Mouse (Mus musculus) embryo, embryonic 11.5 days (tissue): Measurements from ENCODE around the gene Ahcyl2.
"Not testable (repeated sequence)": the region's sequence is repeated elsewhere in the genome, so short reads cannot be mapped to it uniquely, and the experiment has no call there.

Source experiments
- DNase-seq: peaks from one replicate; pipeline ENCODE4 v3.0.0-alpha.2; 2012; ENCODE audit warnings: low read depth, low spot score

Gene Ahcyl2

DNA sequence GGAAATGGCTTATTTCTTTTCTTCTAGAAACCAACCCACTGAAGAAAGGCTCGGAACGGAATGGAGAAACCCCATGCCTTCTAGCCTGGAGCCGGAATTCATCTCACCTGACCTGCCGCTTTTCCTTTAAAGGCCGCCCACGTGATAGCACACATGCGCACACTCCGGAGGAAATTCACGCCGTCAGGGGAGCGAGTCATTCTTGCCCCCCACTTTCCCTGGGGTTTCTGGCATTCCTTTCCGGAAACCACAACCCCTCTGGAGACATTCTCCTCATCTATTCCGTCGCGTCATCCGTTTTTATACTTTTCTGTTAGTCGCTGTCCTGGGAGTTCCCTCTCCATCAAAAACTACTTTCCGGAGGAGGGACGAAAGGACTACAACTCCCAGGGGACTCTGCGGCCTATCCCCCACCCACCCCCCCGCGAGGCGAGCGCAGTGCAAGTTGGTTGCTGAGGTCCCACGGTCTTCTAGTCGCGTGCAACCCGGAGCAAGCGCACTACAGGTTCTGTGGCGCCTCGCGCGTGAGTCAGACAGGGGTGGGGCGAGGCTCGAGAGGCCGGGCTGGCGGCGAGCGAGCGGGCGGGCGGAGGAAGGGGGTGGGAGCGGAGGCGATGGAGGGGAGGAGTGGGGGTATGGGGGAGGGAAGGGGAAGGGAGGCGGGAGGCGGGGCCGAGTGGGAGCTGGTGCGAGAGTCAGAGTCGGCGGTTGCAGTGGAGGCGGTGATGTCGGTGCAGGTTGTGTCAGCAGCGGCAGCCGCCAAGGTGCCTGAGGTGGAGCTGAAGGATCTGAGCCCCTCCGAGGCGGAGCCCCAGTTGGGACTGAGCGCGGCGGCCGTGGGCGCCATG lies at the start of gene Ahcyl2:
Gene Ahcyl2, plus strand, starts transcription at position 199 of the 848 bp plus-strand sequence.
- DNase-seq, result peak; percentile 93

DNA sequence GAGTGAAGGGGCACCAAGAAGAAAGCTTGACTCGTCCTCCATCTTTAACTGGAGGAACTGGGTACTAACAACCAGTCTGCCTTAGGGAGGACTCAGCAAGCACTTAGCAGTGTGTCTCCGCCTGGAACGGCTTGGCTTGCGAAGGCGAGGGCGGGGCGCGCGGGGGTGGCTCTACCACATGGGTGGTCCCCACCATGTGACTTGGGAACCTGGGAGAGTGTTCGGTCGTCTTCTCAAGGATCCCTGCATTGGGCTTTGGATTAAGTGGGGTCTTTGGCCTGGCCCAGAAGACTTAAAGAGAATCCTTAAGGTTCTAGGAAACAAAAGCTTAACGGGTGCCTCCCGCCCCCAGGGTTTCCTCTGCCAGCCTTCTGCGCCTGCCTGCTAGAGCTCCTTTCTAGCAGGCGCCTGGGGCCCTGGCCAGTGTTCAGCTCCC lies 48.9 kb upstream of the Ahcyl2 start:
- DNase-seq, result no peak

DNA sequence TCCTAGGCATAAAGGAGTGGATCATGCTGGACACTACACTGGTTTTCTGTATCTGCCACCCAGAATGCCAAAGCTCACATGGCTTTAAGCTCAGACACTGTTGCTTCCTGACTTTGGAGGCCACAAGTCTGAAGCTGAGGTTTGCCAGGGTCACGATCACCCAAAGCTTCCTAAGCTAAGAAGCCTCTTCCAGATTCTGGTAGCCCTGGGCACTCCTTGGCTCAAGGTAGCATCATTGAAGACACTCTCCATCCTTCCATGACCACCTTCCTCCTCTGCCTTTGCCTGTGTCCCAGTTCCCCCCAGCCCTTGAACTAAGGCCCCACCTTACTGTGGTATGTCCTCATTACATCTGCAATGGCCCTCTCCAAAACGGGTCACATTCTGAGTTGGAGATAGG lies 45.9 kb upstream of the Ahcyl2 start:
- no peak for DNase-seq

DNA sequence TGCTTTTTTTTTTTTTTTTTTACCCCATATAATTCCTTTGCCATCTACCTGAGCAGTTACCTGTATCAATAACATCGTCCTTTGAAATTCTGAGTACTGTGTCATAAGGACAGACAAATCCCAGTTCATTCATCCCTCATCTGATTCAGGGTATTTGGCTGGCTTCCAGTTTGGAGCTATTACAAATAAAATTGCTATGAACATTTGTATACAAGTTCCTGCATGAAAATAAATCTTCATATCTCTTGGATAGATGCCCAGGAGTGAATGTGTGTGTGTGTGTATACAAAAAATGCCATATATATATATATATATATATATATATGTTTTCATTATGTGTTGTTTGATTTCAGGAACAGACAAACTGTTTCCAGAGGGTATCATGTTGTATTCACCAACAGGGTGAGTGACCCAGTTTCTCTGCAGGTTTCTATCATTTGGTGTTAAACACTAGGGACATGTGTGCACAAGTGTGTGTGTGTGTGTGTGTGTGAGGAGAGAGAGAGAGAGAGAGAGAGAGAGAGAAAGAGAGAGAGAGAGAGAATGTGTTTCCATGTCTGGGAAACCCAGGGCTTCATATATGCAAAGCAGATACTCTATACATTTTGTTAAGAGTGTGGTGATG lies 41.1 kb upstream of the Ahcyl2 start:
- DNase-seq, result no peak

DNA sequence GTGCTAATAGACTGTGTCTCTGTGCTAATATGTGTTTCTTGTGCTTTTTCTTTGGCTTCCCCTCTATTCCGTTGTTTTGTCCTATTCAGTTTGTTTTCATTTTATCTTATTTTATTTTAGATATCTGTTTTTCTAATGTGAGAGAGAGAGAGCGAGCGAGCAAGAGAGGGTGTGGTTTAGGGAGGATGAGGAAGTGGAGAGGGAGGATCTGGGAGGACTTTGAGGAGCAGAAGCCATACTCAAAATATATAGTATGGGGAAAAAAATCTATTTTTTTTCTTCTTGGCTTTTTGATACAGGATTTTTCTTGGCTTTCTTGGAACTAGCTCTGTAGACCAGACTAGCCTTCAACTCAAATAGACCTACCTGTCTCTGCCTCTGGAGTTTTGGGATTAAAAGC lies 39.8 kb upstream of the Ahcyl2 start:
- no peak for DNase-seq

DNA sequence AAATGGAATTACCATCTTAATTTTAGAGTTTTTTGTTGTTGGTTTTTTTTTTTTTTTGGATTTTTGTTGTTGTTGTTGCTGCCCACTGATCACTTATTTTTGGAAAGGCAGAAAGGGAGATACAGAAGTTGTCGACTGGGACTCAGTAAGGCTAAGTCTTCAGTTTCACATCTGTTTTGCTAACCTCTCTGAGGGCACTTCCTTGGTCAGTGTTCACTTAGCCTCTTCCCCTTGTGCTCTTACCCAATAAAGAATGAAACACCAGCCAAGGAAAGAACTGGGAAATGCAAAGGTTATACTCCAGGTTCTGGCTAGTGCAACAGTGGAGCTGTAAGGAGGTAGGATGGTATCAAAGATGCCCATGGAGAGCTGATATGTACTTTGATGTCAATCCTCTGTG lies 38.3 kb upstream of the Ahcyl2 start:
- no peak for DNase-seq

DNA sequence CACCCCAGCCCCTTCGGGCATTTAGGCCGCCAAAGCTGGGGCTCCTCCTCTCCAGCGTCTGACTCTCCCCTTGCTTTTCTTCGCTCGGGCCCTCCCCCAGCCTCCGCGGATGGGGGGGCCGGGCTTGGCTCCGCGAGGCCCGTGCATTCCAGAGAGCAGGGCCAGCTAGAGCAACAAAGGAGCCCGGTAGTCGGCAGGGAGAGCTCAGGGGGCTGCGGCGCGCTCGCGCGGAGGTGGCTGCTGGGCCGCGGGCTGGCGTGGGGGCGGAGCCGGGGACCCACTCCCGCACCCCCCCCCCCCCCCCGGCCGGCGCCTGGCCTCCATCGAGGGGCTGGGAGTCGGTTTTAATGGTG lies 32.5 kb upstream of the Ahcyl2 start, which contains the start of gene Smo:
Gene Smo, plus strand, starts transcription at position 168 of the 353 bp plus-strand sequence.
- peak; percentile 82 for DNase-seq

DNA sequence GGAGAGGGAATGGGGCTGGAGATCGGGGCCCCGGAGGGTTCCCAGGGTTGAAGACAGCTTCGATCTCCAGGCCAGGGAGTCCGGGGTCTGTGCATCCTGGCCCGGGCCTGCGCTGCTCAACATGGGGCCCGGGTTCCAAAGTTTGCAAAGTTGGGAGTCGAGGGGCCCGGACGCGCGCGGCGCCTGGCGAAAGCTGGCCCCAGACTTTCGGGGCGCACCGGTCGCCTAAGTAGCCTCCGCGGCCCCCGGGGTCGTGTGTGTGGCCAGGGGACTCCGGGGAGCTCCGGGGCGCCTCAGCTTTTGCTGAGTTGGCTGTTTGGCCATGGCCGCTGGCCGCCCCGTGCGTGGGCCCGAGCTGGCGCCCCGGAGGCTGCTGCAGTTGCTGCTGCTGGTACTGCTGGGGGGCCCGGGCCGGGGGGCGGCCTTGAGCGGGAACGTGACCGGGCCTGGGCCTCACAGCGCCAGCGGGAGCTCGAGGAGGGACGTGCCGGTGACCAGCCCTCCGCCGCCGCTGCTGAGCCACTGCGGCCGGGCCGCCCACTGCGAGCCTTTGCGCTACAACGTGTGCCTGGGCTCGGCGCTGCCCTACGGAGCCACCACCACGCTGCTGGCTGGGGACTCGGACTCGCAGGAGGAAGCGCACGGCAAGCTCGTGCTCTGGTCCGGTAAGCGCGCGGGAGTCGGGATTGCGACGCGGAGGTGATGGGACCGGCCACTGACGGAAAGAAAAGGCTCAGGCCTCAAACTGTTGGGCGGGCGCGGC lies 31.9 kb upstream of the Ahcyl2 start:
- DNase-seq, result peak; percentile 48

DNA sequence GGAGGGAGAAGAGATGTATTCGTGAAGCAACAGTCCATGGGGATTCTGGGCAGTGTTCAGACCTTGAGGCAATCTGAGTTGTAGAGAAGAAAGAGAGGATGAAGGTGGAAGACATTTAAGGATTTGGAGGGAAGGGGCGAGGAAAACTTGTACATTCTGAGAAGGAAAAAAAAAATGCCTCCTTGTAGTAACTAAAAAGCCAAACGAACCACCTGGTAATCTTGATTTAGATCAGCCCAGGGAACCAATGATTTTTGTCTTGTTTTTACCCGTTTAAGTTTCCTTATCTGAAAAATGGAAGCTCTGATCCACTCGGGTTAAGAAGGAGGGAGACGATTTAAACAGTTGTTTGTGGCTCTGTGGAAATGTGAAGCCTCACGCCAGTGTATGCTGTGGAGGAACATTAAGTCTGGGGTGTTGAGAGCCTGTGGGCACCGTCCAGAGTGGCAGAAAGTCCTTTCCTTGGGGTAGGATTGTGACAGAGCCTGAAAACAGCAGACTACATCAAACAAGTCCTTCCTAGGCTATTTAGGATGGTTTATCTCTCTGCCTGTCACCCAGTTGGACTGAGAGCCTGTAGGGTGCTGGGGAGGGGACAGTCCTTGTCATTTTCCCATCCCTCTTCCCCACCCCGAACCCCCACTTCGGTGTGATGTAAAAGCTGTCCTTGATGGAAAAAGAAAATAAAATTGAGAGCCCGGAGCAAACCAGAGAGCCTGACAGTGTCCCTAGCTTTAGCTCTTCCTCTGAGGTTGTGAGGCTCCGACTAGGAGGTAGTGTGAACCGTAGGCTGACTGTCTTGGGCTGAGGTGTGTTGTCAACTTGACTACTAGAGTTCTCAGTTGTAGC lies 31.0 kb upstream of the Ahcyl2 start:
- DNase-seq, result no peak

DNA sequence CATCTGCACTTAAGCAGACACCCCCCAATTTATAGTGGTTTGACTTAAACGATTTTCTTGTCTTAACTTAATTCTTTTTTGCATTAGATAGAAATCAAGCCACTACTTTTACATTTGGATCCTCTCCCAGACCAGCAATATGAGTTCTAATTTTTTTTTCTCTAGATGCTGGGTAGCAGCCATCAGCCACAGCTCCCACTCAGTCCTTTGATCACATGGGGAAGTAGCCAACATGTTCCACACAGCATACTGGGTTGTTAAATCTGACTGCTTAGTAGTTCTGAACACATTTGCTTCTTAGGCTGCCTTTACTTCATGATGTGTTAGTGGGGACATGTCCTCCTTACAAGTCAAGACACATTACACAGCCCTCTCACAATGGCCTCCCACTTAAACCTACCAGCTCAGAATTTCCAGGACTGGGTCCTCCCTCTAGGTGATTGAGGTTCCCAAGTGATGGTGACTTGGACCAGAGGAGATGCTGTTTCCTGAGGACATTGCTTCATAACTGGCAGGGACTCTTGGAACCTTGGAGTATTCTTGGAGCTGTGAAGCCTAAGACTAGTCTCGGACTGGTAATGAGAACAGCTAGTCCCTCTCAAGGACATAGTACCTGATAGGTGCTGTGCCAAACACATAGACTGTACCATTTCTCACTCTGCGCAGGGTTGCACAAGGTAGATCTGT lies 16.2 kb upstream of the Ahcyl2 start:
- no peak for DNase-seq

DNA sequence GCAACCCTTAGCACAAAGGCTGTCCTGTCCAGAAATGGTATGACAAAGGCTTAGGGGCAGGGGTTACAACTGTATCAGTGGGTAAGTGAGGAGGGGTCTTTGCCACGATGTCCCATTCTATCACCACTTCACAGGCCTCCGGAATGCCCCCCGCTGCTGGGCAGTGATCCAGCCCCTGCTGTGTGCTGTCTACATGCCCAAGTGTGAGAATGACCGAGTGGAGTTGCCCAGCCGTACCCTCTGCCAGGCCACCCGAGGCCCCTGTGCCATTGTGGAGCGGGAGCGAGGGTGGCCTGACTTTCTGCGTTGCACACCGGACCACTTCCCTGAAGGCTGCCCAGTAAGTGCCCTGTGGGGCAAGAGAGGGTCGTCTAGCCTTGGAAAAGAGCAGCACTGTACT lies 14.5 kb upstream of the Ahcyl2 start:
- no peak for DNase-seq

DNA sequence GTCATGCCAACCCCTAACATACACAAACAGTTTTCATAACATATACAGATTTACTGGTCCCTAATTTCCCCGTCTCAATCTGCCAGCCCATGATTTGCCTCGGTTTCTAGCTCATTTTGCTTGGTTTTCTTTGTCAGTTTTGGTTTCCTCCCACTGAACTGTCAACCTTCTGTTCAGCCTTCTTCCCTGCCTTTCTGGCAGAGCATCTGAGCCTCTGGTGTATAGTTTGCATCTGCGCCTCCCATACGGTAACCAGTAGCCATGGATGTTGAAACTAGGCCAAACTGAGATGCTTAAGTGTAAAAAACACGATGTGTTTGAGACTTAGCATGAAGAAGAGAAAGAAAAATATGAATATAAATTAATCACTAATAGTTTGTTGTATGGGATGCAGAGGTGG lies 11.8 kb upstream of the Ahcyl2 start:
- no peak for DNase-seq

DNA sequence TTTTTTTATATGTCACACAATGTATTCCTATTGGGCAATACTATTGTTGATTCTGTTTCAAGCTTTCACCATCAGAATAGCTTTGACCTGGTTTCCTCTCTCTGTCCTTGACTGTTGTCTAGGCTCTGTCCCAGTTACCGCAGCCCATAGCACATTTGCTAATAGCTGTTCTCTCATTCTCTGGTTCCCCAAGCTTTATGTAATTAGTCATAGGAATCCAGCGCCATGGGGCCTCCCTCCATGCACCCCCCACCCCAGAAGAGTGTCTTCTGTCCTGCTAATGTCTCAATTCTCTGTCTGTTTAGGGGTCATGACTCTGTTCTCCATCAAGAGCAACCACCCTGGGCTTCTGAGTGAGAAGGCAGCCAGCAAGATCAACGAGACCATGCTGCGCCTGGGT lies 11.3 kb upstream of the Ahcyl2 start:
- no peak for DNase-seq

DNA sequence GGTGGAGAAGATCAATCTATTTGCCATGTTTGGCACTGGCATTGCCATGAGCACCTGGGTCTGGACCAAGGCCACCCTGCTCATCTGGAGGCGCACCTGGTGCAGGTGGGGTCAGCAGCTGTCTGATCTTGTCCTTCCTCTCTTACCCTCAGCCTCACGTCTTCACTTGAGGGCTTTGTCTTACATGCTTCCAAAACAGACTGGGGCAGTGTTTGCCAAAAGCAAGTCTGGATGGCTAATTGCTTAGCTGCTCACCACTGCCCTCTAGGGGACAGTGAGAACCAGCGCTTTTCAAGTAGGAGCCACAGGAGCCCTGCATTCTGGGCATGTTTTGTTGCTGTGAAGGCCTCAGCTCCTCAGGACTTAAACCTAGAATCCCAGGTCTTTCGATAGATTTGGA lies 9.4 kb upstream of the Ahcyl2 start:
- peak; percentile 75 for DNase-seq

DNA sequence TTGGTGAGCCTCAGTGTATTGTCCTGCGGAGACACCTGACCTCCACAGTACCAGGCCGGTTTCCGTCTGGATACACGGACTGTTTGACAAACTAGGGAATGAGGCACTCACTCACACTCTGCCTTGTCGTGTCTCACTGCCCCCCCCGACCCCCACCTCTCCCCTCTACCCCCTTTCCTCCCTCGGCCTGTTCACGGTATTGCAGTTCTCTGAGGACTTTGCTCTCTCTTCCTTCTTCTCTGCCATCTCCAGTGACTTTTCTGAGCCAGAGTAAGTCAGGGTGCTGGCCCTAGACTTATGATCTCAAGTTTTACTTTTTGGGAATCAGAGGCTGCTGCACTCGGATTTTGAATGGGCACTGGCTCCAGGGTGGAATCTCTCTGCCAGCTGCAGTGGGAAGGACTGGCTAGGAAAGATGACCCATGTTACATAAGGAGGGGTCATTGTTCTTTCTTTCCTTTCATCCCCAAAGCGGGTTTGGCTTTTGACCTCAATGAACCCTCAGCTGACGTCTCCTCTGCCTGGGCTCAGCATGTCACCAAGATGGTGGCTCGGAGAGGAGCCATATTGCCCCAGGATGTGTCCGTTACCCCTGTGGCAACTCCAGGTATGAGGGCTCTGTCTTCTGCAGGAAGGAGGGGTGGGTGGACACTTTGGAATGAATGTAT lies 8.7 kb upstream of the Ahcyl2 start:
- DNase-seq, result no peak

DNA sequence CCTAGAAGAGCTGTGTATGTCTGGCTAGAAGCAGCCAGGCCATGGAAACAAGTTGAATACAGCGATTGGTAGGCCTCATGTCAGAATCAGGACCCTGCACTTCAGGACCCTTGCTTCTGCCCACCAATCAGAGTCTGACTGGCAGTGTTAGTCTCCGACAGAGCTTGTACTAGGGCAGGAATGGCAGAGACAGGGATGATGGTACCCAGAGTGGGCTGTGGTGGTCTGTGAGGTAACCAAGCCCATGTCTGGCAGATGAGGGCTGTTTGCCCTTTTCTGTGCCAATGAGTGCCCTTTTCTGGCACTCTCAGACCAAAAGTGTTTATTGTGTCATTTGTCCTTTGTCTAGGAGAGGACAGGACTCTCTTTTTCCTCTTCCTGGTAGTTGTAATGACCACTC lies 7.4 kb upstream of the Ahcyl2 start:
- not testable (repeated sequence) for DNase-seq

DNA sequence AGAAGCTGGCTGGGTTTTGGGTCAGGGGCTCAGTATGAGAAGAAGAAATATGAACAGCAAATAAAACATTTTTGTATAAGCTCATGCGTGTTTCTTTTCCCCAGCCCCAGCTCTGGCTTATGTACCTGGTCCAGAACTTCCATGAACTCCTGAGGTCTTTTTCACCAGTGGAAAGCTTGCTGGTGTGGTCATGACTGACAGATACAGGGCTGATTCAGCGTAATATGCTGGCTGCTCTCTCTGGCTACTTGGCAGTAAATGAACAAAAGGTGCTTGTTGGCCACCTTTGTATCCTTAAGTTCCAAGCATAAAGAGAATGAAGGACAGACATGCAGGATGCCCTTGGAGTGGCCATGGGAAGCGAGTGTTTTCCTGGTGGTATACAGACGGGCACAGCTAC lies 6.5 kb upstream of the Ahcyl2 start:
- DNase-seq, result no peak

DNA sequence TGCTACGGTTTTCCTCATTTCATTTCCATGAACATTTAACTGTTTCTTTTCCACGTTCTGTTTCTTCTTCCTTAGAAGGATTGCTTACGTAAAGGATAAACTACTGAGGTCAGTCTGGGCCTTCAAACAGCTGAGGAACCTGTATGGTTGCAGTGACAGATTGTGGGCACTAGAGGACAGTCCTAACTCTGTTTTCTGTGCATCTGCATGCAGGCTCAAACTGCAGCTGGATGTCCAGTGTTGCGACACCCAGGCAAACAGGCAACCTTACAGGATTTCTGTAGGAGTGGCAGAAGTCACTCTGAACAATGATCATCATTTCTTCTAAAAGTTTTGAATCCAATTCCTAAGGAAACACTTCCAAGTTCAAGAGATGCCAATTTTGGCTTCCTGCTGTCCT lies 5.3 kb upstream of the Ahcyl2 start:
- DNase-seq, result no peak

DNA sequence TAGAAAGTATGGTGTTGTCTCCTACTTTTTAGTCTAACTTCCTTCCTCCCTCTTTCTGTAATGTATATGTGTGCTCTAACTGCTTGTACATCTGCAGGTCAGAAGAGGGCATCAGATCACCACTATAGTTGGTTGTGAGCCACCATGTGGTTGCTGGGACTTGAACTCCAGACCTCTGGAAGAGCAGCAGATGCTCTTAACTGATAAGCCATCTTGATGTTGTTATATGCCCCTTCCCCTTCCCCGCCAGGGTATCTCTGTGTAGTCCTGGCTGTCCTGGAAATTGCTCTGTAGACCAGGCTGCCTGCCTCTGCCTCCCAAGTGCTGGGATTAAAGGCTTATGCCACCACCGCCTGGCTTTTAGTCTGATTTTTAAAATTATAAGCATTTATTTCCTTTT lies 937 bp upstream of the Ahcyl2 start:
- no peak for DNase-seq

DNA sequence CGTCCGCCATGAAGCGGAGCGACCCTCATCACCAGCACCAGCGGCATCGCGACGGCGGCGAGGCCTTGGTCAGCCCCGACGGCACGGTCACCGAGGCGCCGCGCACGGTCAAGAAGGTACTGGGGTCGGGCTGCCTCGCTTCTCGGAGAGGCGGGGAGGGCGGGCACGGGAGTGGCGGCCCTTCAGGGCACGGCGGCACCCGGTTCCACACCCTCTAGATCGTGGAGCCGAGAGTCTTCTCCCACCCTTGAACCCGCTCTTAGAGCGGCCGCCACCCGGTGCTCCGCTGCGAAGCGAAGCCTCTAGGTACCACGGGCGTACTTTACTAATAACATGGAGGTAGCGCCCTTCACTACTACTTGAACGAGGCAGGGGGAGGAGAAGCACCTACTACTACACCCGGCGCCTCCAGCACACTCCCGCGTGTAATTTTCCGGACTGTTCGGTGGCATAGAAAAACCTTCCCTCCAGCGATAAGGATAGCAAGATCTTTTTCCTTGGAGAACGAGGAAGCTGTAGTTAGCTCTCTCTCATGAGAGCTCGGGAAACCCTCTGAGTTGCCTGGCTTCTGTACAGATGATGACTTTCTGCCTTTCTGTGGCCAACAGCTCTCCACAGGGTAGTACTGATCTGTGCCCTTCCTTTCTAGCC lies 1.1 kb downstream of the Ahcyl2 start:
- peak; percentile 16 for DNase-seq
